Mouse (Mus musculus) intestine, postnatal 0 days (tissue): ENCODE data around the gene Zfp365. TPM values are rescaled to one million over a fixed set of nuclear protein-coding genes. Genes with fewer than 3 reads are reported as not detected.

ENCODE experiments used
- ATAC-seq: fragments of 200-750 bp; cut with Nextera tagmentation; 2 replicates; pipeline ENCODE4 v1.8.0; 2017; ENCODE audit warnings: mild to moderate bottlenecking, moderate TSS enrichment, moderate library complexity
- H3K27ac ChIP-seq: fragments of 300-500 bp; sonication (generic); 2 replicates; pipeline ENCODE4 v1.5.1; 2014; ENCODE audit warnings: mild to moderate bottlenecking, low read depth, low read length, moderate library complexity
- H3K27me3 ChIP-seq: fragments of 300-500 bp; sonication (generic); replicated peaks from 2 replicates; pipeline ENCODE4 v1.6.1; 2014; ENCODE audit warnings: low read length, mixed read lengths; ENCODE audit not compliant: control insufficient read depth, insufficient read depth
- H3K36me3 ChIP-seq: fragments of 300-500 bp; sonication (generic); 2 replicates; pipeline ENCODE4 v1.6.1; 2014; ENCODE audit warnings: mild to moderate bottlenecking, moderate library complexity; ENCODE audit not compliant: control insufficient read depth, insufficient read depth
- H3K4me1 ChIP-seq: fragments of 300-500 bp; sonication (generic); replicated peaks from 2 replicates; pipeline ENCODE4 v1.6.1; 2014; ENCODE audit warnings: antibody characterized with exemption, low read length, mixed read lengths; ENCODE audit not compliant: control insufficient read depth, insufficient read depth
- H3K4me2 ChIP-seq: fragments of 300-500 bp; sonication (generic); replicated peaks from 2 replicates; pipeline ENCODE4 v1.6.1; 2014; ENCODE audit warnings: low read depth, mild to moderate bottlenecking, moderate library complexity
- H3K4me3 ChIP-seq: fragments of 300-500 bp; sonication (generic); 2 replicates; pipeline ENCODE4 v1.5.1; 2014; ENCODE audit warnings: low read depth, low read length
- H3K9ac ChIP-seq: fragments of 300-500 bp; sonication (generic); 2 replicates; pipeline ENCODE4 v1.6.1; 2014; ENCODE audit warnings: mild to moderate bottlenecking, low read depth, low read length
- H3K9me3 ChIP-seq: fragments of 300-500 bp; sonication (generic); 2 replicates; pipeline ENCODE4 v1.6.1; 2016; ENCODE audit warnings: mixed run types; ENCODE audit not compliant: control insufficient read depth
- CTCF ChIP-seq: sonication (generic); IDR thresholded peaks from 2 replicates; pipeline ENCODE4 v1.5.1; 2016; ENCODE audit warnings: low read depth, mild to moderate bottlenecking, control low read depth, antibody characterized with exemption, moderate library complexity
- WGBS: fragments of 180-500 bp; shearing (Covaris S2); extraction: QIAGEN DNeasy Blood & Tissue Kit; methylation state at CpG from one replicate; pipeline ENCODE4 v1.1.7; 2014; 5-methylcytosine and 5-hydroxymethylcytosine counted together
- polyA plus RNA-seq: library from polyadenylated mRNA; unstranded; fragments of >200 nt; fragmentation: Nextera tagmentation; extraction: Ambion mirVana; gene quantifications from 2 replicates; pipeline ENCODE4 v1.2.1, GENCODE M21; 2015

Zfp365 gene
- polyA plus RNA-seq, 1 experiment from 2014 or later, result 0.47 TPM

- H3K4me2 ChIP-seq, result no peak overlapping the region
- no peaks in the 10 kb centered on the region for H3K4me1 ChIP-seq
- no peak overlapping the region for H3K9ac ChIP-seq
- 72% methylated on average over 12 of the region's 12 CpGs for WGBS
- no peaks in the 10 kb centered on the region for H3K9me3 ChIP-seq
- no peak overlapping the region for H3K4me3 ChIP-seq
- no peaks in the 10 kb centered on the region for H3K27me3 ChIP-seq
- ATAC-seq, result no peak
- no peak overlapping the region for H3K27ac ChIP-seq
- TF ChIP-seq CTCF, result no peak
- no peaks in the 10 kb centered on the region for H3K36me3 ChIP-seq
Measured at GRCm38 (mm10) chr10:67939546-67939945, 27.1 kb upstream of the Zfp365 start.

GRCm38 (mm10) chr10:67937775-67938174, 25.3 kb upstream of the Zfp365 start:
- Histone ChIP-seq H3K9ac (no peak overlapping the region), H3K9me3 (0 out of 2 replicates have a peak, but pooled peaks cover 3% of the 10 kb centered on the region), H3K4me2 (no peak overlapping the region), H3K4me1 (no peaks in the 10 kb centered on the region), H3K4me3 (no peak overlapping the region), H3K27me3 (no peaks in the 10 kb centered on the region), H3K27ac (no peak overlapping the region), H3K36me3 (no peaks in the 10 kb centered on the region)
- no peak for ATAC-seq
- WGBS, result 75% methylated on average over 5 of the region's 5 CpGs
- no peak for TF ChIP-seq CTCF

- Histone ChIP-seq H3K4me1 (no peaks in the 10 kb centered on the region), H3K36me3 (no peaks in the 10 kb centered on the region), H3K9me3 (0 out of 2 replicates have a peak, but pooled peaks cover 3% of the 10 kb centered on the region), H3K27ac (no peak overlapping the region), H3K4me2 (no peak overlapping the region), H3K27me3 (no peaks in the 10 kb centered on the region), H3K9ac (no peak overlapping the region), H3K4me3 (no peak overlapping the region)
- 51% methylated on average over 4 of the region's 4 CpGs for WGBS
- no peak for ATAC-seq
- no peak for TF ChIP-seq CTCF
Measured at GRCm38 (mm10) chr10:67936944-67937343, 24.5 kb upstream of the Zfp365 start.

GRCm38 (mm10) chr10:67932780-67933179, 20.3 kb upstream of the Zfp365 start:
- Histone ChIP-seq H3K4me1 (no peaks in the 10 kb centered on the region), H3K4me2 (no peak overlapping the region), H3K27me3 (no peaks in the 10 kb centered on the region), H3K4me3 (no peak overlapping the region), H3K27ac (no peak overlapping the region), H3K9me3 (0 out of 2 replicates have a peak, but pooled peaks cover 3% of the 10 kb centered on the region), H3K36me3 (no peaks in the 10 kb centered on the region), H3K9ac (no peak overlapping the region)
- ATAC-seq, result no peak
- TF ChIP-seq CTCF, result no peak
- 87% methylated on average over 11 of the region's 11 CpGs for WGBS

GRCm38 (mm10) chr10:67931328-67931727, 18.9 kb upstream of the Zfp365 start:
- 77% methylated on average over 4 of the region's 4 CpGs for WGBS
- no peak for TF ChIP-seq CTCF
- no peak for ATAC-seq
- H3K27ac ChIP-seq, result no peak overlapping the region
- no peaks in the 10 kb centered on the region for H3K27me3 ChIP-seq
- H3K9ac ChIP-seq, result no peak overlapping the region
- H3K4me3 ChIP-seq, result no peak overlapping the region
- H3K36me3 ChIP-seq, result no peaks in the 10 kb centered on the region
- H3K9me3 ChIP-seq, result 0 out of 2 replicates have a peak, but pooled peaks cover 3% of the 10 kb centered on the region
- no peak overlapping the region for H3K4me2 ChIP-seq
- no peaks in the 10 kb centered on the region for H3K4me1 ChIP-seq

GRCm38 (mm10) chr10:67928584-67928983, 16.1 kb upstream of the Zfp365 start:
- WGBS, result 82% methylated on average over 7 of the region's 7 CpGs
- no peak for TF ChIP-seq CTCF
- no peak for ATAC-seq

More at GRCm38 (mm10) chr10:67928584-67928983, 16.1 kb upstream of the Zfp365 start:
- H3K36me3 ChIP-seq, result no peaks in the 10 kb centered on the region
- no peak overlapping the region for H3K4me3 ChIP-seq
- H3K4me2 ChIP-seq, result no peak overlapping the region
- H3K27ac ChIP-seq, result no peak overlapping the region
- H3K27me3 ChIP-seq, result no peaks in the 10 kb centered on the region
- no peak overlapping the region for H3K9ac ChIP-seq
- 0 out of 2 replicates have a peak, but pooled peaks cover 3% of the 10 kb centered on the region for H3K9me3 ChIP-seq
- H3K4me1 ChIP-seq, result no peaks in the 10 kb centered on the region
